Comparison of ENCODE assay signal across 14 mouse cellular contexts in genomic region chr17:86418334-86418733, GRCm38 (mm10).
DNase-seq lines count a peak whose midpoint lies in the region; ATAC-seq lines count a peak whose summit lies in the region.
"Had no signal": no experiment of that assay in that cellular context is flagged by ENCODE, and none has a peak within 500 bp of the region (broad histone marks: within the 10 kb centered on the region; RNA-seq: fewer than 3 reads in every experiment).

No protein-coding gene starts in this region.

- peaks cover 25% of the 10 kb centered on the region for H3K4me1 ChIP-seq in hindbrain, embryonic 13.5 days (replicated peaks)
- peaks cover 27% of the 10 kb centered on the region for H3K4me1 ChIP-seq in hindbrain, embryonic 10.5 days (replicated peaks)
- H3K4me1 ChIP-seq in midbrain, embryonic 10.5 days = peaks cover 36% of the 10 kb centered on the region
- H3K4me1 ChIP-seq: heart, embryonic 15.5 days; lung, embryonic 15.5 days had no signal

- no peaks in the 10 kb centered on the region for H3K27me3 ChIP-seq in hindbrain, embryonic 13.5 days
- peaks cover 29% of the 10 kb centered on the region for H3K27me3 ChIP-seq in hindbrain, embryonic 10.5 days (ENCODE audit: insufficient read depth, poor library complexity, severe bottlenecking)
- H3K27me3 ChIP-seq in midbrain, embryonic 10.5 days (ENCODE audit: low read depth, poor library complexity, severe bottlenecking) = peaks cover 49% of the 10 kb centered on the region
- H3K27me3 ChIP-seq: embryonic facial prominence, embryonic 13.5 days; heart, embryonic 15.5 days; hindbrain, embryonic 15.5 days; lung, embryonic 15.5 days had no signal

- H3K9ac ChIP-seq in hindbrain, embryonic 13.5 days = no peak overlapping the region
- H3K9ac ChIP-seq: embryonic facial prominence, embryonic 13.5 days; heart, embryonic 15.5 days; hindbrain, embryonic 15.5 days; lung, embryonic 15.5 days had no signal

- H3K4me3 ChIP-seq in hindbrain, embryonic 13.5 days = no peak overlapping the region
- no peak overlapping the region for H3K4me3 ChIP-seq in hindbrain, embryonic 10.5 days
- no peak overlapping the region for H3K4me3 ChIP-seq in midbrain, embryonic 10.5 days
- H3K4me3 ChIP-seq: embryonic facial prominence, embryonic 13.5 days; heart, embryonic 15.5 days; hindbrain, embryonic 15.5 days; lung, embryonic 15.5 days had no signal

- no peaks in the 10 kb centered on the region for H3K9me3 ChIP-seq in hindbrain, embryonic 13.5 days
- peaks cover 5% of the 10 kb centered on the region; the same call in 1 of the 2 replicates for H3K9me3 ChIP-seq in hindbrain, embryonic 10.5 days
- H3K9me3 ChIP-seq in midbrain, embryonic 10.5 days (replicated peaks) = peaks cover 6% of the 10 kb centered on the region; the same call in 1 of the 2 replicates
- H3K9me3 ChIP-seq: embryonic facial prominence, embryonic 13.5 days; heart, embryonic 15.5 days; hindbrain, embryonic 15.5 days; lung, embryonic 15.5 days had no signal

- H3K36me3 ChIP-seq in hindbrain, embryonic 13.5 days = no peaks in the 10 kb centered on the region
- no peaks in the 10 kb centered on the region for H3K36me3 ChIP-seq in hindbrain, embryonic 10.5 days
- H3K36me3 ChIP-seq in midbrain, embryonic 10.5 days = no peaks in the 10 kb centered on the region
- H3K36me3 ChIP-seq: embryonic facial prominence, embryonic 13.5 days; heart, embryonic 15.5 days; hindbrain, embryonic 15.5 days; lung, embryonic 15.5 days had no signal

- H3K4me2 ChIP-seq in hindbrain, embryonic 13.5 days = no peak overlapping the region
- H3K4me2 ChIP-seq: embryonic facial prominence, embryonic 13.5 days; heart, embryonic 15.5 days; hindbrain, embryonic 15.5 days; liver, embryonic 11.5 days; lung, embryonic 15.5 days had no signal

- 0 out of 2 replicates have a peak overlapping the region, but pooled peaks have one; percentile 12 for H3K27ac ChIP-seq in hindbrain, embryonic 13.5 days
- H3K27ac ChIP-seq in hindbrain, embryonic 10.5 days = no peak overlapping the region
- no peak overlapping the region for H3K27ac ChIP-seq in midbrain, embryonic 10.5 days (replicated peaks)
- H3K27ac ChIP-seq: embryonic facial prominence, embryonic 13.5 days; heart, embryonic 15.5 days; hindbrain, embryonic 15.5 days; lung, embryonic 15.5 days had no signal

- WGBS in hindbrain, embryonic 13.5 days = 76% methylated on average over 17 of the region's 17 CpGs
- 79% methylated on average over 17 of the region's 17 CpGs for WGBS in hindbrain, embryonic 10.5 days
- WGBS in midbrain, embryonic 10.5 days = 86% methylated on average over 17 of the region's 17 CpGs

- peak; percentile 30; the same call in 1 of the 2 replicates for ATAC-seq in hindbrain, embryonic 13.5 days (ENCODE audit: low FRiP score)

- DNase-seq in hindbrain, embryonic 10.5 days (ENCODE audit: low spot score) = no peak
- DNase-seq in right cerebral cortex, postnatal 14 days = peak; percentile 44
- no peak for DNase-seq in right cerebral cortex, adult 18-20 months
- DNase-seq in cerebellum, postnatal 14 days = peak; percentile 47 to 54
- no peak for DNase-seq in gastrocnemius, postnatal 25 days
- no peak for DNase-seq in midbrain, embryonic 10.5 days (ENCODE audit: low spot score)
- DNase-seq: adrenal gland, postnatal 36 days; kidney, adult 9 months had no signal

Comparison
In these comparisons a context has a peak if more than half of its experiments do, and no peak if none do; other contexts are left out.
1. DNase-seq: peak in right cerebral cortex, postnatal 14 days (single experiment) and cerebellum, postnatal 14 days (2 of 2); none in hindbrain, embryonic 10.5 days (single experiment), right cerebral cortex, adult 18-20 months (single experiment), gastrocnemius, postnatal 25 days (single experiment) and midbrain, embryonic 10.5 days (single experiment).